Mouse (Mus musculus) embryonic stem cell, embryonic (primary cell): Measurements from ENCODE around the gene Gm13030.

ENCODE experiments used
- CTCF ChIA-PET, 4 experiments: fragments of 300-600 bp in 2 of 4; fragments of 350-600 bp in 2 of 4; sonication (Branson Sonifier 250); formaldehyde crosslinking; loops; one replicate each; lab custom pipeline; 2022; ENCODE audit warnings: inconsistent platforms in 2 of 4; lab: Charles Lee
- POLR2A ChIA-PET, 4 experiments: fragments of 300-600 bp in 2 of 4; fragments of 350-600 bp in 2 of 4; sonication (Branson Sonifier 250); formaldehyde crosslinking; loops; one replicate each; lab custom pipeline; 2022; ENCODE audit warnings: antibody characterized with exemption in 4 of 4, inconsistent platforms in 1 of 4; lab: Charles Lee

Gm13030 gene

DNA sequence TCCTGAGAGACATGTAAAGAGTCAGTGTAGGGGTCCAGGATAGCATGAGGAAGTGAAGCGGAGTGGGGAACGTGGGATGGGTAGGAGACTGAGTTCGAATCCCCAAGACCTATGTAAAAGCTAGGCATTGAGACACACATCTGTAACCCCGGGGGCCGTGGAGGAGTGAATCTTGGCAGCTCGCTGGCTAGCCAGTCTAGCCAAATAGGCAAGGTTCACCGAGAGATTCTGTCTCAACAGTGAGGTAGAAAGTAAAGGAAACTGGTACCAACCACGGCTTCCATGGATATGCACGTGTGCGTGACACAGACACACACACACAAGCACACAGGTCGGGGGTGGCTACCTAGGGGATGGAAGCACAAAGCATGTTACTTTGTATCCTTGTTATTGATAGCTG, 6.0 kb upstream of the Gm13030 start:
- CTCF ChIA-PET: interaction anchor here in 3 of 4 experiments (0.7 to 3.3 kb wide), 4 partner anchors 11 to 135 kb away, joined by 3 to 19 read pairs (median 4); no protein-coding TSS in a partner anchor
- POLR2A ChIA-PET: interaction anchor here in 1 of 4 experiments (0.9 to 1.6 kb wide), 2 partner anchors 11 to 21 kb away, joined by 3 to 4 read pairs; no protein-coding TSS in a partner anchor

DNA sequence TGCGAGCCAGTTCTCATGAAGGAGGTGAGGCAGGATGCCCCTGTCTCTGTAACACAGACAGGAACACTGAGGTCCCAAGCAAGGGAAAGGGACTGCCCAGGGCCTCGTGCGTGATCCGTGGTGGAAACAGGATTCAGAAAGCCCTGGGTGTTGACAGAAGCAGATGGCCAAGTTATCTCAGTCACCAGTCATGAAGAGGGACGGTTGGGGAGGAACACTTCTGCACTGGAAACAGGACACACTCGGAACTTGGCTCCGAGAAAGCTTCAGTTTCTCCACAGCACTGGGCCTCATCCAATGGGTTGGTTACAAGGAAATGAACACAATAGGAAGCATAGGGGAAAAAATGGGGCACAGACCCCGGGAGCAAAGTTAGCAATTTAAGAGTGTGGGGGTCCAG, 5.0 kb upstream of the Gm13030 start:
- ChIA-PET CTCF (interaction anchor here in 3 of 4 experiments (0.6 to 1.7 kb wide), 3 partner anchors 10 to 20 kb away, joined by 3 to 5 read pairs (median 4); no protein-coding TSS in a partner anchor), POLR2A (interaction anchor here in 1 of 4 experiments (0.5 kb wide), 1 partner anchor 195 kb away, joined by 8 read pairs; no protein-coding TSS in a partner anchor)

DNA sequence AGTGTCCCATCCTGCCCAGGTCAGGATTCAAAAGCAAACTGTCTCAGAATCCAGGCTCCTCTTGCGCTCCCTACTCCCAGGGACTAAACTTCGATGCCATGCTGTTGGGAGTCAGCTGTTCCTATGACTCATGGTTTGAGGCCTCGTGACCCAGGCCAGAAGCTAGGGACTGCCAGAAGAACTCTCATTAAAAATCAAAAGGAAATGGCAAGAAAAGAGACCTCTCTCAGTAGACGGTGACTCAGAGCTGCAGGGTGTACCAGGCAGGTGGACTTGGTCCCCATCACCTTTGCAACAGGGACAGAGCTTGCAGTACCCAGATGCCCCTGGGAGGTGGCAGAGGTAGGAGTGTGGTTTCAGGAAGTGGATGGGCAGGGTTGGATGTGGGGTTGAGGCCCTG, 4.0 kb upstream of the Gm13030 start, which contains the start of gene Pla2g2e:
TSS of gene Pla2g2e (plus strand) at position 212 of the 400 bp plus-strand sequence.
- ChIA-PET CTCF (interaction anchor here (0.6 to 1.8 kb wide), 9 partner anchors 11 to 375 kb away, joined by 3 to 6 read pairs (median 4); no protein-coding TSS in a partner anchor), POLR2A (interaction anchor here in 1 of 4 experiments (0.9 kb wide), 1 partner anchor 9 kb away, joined by 3 read pairs; no protein-coding TSS in a partner anchor)

GRCm38 (mm10) chr4:138875986-138876385, 2.2 kb upstream of the Gm13030 start:
- ChIA-PET CTCF (interaction anchor here in 1 of 4 experiments (0.9 kb wide), 1 partner anchor 19 kb away, joined by 3 read pairs; no protein-coding TSS in a partner anchor), POLR2A (no interaction called here)

GRCm38 (mm10) chr4:138875275-138875674, 1.5 kb upstream of the Gm13030 start:
- POLR2A ChIA-PET: interaction anchor here in 1 of 4 experiments (0.7 kb wide), 1 partner anchor 582 kb away, joined by 4 read pairs; no protein-coding TSS in a partner anchor
- CTCF ChIA-PET: interaction anchor here (0.6 to 1.0 kb wide), 6 partner anchors 19 to 445 kb away, joined by 3 to 13 read pairs (median 4); no protein-coding TSS in a partner anchor

GRCm38 (mm10) chr4:138868666-138869065, 5.1 kb downstream of the Gm13030 start:
- ChIA-PET CTCF (interaction anchor here (0.6 to 2.1 kb wide), 19 partner anchors 9 to 1054 kb away, joined by 3 to 11 read pairs (median 4); partner anchors contain the start of gene Otud3 (in 1 of the 4)), POLR2A (interaction anchor here in 3 of 4 experiments (0.6 to 1.3 kb wide), 8 partner anchors 9 to 139 kb away, joined by 3 to 8 read pairs (median 4); partner anchors contain the start of gene Pla2g2e (in 1 of the 3))

DNA sequence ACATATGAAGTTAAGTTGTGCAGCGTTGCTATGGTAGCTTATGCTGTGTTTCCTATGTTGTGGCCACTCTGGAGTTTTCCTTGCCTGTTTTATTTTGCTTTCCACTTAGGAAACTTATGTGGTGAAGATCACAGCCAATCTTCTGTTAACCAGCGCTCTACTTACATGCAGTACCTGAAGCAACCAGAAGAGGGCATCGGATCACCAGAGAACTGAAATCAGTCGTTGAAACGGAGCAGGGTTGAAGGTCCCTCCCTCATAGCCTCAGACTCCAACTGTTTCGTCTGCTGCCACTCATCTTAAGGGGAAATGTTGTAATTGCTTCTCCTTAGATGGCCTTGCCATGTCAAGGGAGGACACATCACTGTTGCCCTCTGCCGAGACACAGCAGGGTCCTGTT, 7.4 kb downstream of the Gm13030 start:
- ChIA-PET CTCF (interaction anchor here in 2 of 4 experiments (0.6 to 1.5 kb wide), 5 partner anchors 10 to 162 kb away, joined by 3 to 6 read pairs (median 3); no protein-coding TSS in a partner anchor), POLR2A (interaction anchor here in 1 of 4 experiments (1.1 kb wide), 1 partner anchor 47 kb away, joined by 3 read pairs; the partner anchor contains the start of gene Otud3)

DNA sequence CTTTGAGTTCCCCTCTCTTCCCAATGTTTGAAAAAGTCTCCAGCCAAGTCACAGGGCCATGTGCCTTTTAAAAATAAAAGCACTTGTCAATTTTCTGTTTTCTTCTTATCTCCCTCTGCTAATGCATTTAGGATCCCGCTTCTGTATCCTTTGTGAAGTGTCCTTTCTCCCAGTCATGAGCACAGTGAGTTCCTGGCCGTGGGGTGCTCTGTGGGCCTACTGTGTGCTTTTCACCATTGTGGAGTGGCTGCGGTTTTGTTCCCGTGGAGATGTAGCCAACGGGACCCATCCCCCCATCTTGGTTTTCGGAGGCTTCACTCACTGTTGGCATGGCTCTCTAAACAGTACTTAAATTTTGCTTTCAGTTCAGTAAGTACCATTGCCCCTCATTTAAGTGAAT, 7.8 kb downstream of the Gm13030 start:
- CTCF ChIA-PET: interaction anchor here in 2 of 4 experiments (0.6 to 1.5 kb wide), 3 partner anchors 9 to 162 kb away, joined by 3 to 6 read pairs (median 4); no protein-coding TSS in a partner anchor
- POLR2A ChIA-PET: interaction anchor here in 1 of 4 experiments (1.1 kb wide), 1 partner anchor 47 kb away, joined by 3 read pairs; the partner anchor contains the start of gene Otud3

DNA sequence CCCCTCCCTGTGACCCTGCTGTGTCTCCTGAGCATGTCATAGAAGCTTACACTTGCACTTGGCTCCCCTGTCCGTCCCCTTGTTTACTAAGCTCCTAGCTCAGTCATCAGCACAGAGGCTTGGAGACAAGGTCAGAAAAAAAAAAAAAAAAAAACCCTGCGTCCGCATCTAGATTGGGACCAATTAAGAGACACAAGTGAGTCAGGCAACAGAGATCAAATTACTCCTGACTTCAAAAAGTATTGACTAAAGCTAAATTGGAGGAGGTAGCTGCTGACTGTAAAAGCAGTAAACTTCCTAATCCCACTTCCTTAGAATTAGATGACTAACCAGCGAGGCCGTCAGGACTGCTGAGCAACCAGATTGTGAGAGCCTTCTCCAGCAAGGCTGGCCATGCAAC, 8.7 kb downstream of the Gm13030 start:
- ChIA-PET POLR2A (interaction anchor here in 3 of 4 experiments (0.6 to 1.2 kb wide), 11 partner anchors 12 to 956 kb away, joined by 3 to 5 read pairs (median 4); no protein-coding TSS in a partner anchor), CTCF (interaction anchor here (0.6 to 1.5 kb wide), 23 partner anchors 9 to 1851 kb away, joined by 3 to 8 read pairs (median 4); partner anchors contain the start of genes Htr6 (in 1 of the 4) and Pla2g2e (in 1 of the 4))

- ChIA-PET POLR2A (interaction anchor here in 1 of 4 experiments (0.6 kb wide), 1 partner anchor 229 kb away, joined by 4 read pairs; the partner anchor contains the start of gene Nbl1), CTCF (no interaction called here)
Observed at GRCm38 (mm10) chr4:138863344-138863998, 10.3 kb downstream of the Gm13030 start, which contains the start of gene Pla2g5. Gene Pla2g5, minus strand, starts transcription at chr4:138863482.

GRCm38 (mm10) chr4:138859728-138860127, 14.0 kb downstream of the Gm13030 start:
- CTCF ChIA-PET: interaction anchor here (0.6 to 3.8 kb wide), 48 partner anchors 8 to 895 kb away, joined by 3 to 21 read pairs (median 4); partner anchors contain the start of genes Mul1 (in 1 of the 4), Otud3 (in 1 of the 4), Pink1 (in 1 of the 4) and Pla2g2c (in 1 of the 4)

DNA sequence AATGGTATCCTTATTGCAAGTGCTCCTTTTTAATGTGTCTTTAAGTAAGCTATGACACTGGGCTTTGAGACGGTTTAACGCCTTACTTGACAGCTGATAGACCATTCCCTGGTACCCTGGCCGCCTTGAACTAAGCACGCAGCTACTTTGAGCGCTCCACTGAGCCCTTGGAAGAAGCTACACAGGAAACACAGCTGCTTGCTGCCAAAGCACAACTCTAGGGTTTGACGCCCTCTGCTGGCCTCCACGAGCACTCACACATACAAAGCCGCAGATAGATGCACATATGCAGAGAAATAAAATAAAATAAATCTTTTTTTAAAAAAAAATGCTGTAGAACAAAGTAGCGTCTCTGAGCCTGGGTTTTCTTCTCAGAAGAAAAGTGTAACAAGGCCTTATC, 14.5 kb downstream of the Gm13030 start:
- ChIA-PET POLR2A (interaction anchor here in 3 of 4 experiments (0.6 to 2.7 kb wide), 19 partner anchors 16 to 415 kb away, joined by 3 to 14 read pairs (median 4); no protein-coding TSS in a partner anchor), CTCF (interaction anchor here (0.5 to 3.8 kb wide), 79 partner anchors 9 to 1951 kb away, joined by 3 to 21 read pairs (median 4); partner anchors contain the start of genes Gm13030 (in 1 of the 4), Mul1 (in 1 of the 4), Otud3 (in 1 of the 4) and Padi3 (in 1 of the 4))

More at GRCm38 (mm10) chr4:138859728-138860127, 14.0 kb downstream of the Gm13030 start:
- POLR2A ChIA-PET: interaction anchor here in 3 of 4 experiments (0.8 to 2.7 kb wide), 14 partner anchors 23 to 415 kb away, joined by 3 to 14 read pairs (median 4); no protein-coding TSS in a partner anchor

GRCm38 (mm10) chr4:138858446-138858845, 15.3 kb downstream of the Gm13030 start:
- ChIA-PET CTCF (interaction anchor here (0.6 to 3.8 kb wide), 47 partner anchors 10 to 786 kb away, joined by 3 to 21 read pairs (median 4); partner anchors contain the start of genes Gm13030 (in 1 of the 4), Mul1 (in 1 of the 4), Otud3 (in 1 of the 4) and Pla2g2e (in 1 of the 4)), POLR2A (interaction anchor here (0.6 to 2.7 kb wide), 12 partner anchors 15 to 414 kb away, joined by 3 to 14 read pairs (median 4); no protein-coding TSS in a partner anchor)

DNA sequence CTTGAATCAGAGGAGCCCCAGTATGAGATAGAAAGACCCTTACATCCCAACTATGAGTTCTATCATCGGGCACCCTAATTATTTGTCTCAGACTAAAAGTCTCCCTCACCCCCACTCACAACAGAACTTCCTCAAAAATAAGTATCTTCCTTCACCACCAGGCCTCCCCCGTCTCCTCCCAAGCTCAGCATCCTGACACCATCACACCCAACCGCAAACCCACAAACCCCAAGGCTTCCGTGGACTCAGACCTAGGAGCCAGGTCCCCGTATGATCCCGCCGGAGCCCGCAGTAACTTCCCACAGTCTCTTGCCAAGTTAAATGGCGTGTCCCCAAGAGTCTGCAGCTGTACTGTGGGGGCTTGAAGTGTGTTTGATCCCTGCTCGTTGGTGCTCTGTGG, 16.2 kb downstream of the Gm13030 start:
- POLR2A ChIA-PET: interaction anchor here (0.5 to 2.7 kb wide), 10 partner anchors 14 to 410 kb away, joined by 3 to 14 read pairs (median 4); no protein-coding TSS in a partner anchor
- CTCF ChIA-PET: interaction anchor here in 3 of 4 experiments (0.6 to 3.8 kb wide), 32 partner anchors 11 to 826 kb away, joined by 3 to 60 read pairs (median 5); partner anchors contain the start of gene Mul1 (in 1 of the 3)

DNA sequence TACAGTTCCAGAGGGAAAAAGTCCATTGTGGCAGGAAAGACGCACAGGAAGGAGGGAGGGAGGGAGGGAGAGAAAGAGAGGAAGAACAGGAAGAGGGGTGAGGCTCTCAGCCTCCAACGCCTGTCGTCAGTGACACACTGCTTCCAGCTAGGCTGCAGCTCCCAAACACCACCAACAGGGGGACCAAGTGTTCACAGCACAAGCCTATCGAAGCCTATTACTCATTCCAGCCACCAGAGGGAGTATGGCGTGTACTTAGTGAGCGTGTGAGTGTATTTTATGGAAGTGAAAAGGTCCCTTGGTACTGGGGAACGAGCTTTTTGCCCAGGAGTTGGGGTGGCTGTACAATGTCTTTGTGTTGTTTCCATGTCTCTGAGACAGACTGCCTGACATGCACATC, 17.3 kb downstream of the Gm13030 start:
- CTCF ChIA-PET: interaction anchor here (0.5 to 3.8 kb wide), 154 partner anchors 8 to 1079 kb away, joined by 3 to 60 read pairs (median 4); partner anchors contain the start of genes Otud3 (in 2 of the 4), Pla2g2e (in 2 of the 4), Camk2n1 (in 1 of the 4) and Fam43b (in 1 of the 4)
- POLR2A ChIA-PET: interaction anchor here in 3 of 4 experiments (0.6 to 1.8 kb wide), 16 partner anchors 13 to 412 kb away, joined by 3 to 7 read pairs (median 3); partner anchors contain the start of gene Otud3 (in 1 of the 3)

GRCm38 (mm10) chr4:138855092-138855632, 18.6 kb downstream of the Gm13030 start:
- ChIA-PET POLR2A (interaction anchor here in 2 of 4 experiments (0.7 to 0.8 kb wide), 2 partner anchors 147 to 488 kb away, joined by 3 to 4 read pairs; no protein-coding TSS in a partner anchor), CTCF (interaction anchor here in 1 of 4 experiments (1.2 kb wide), 3 partner anchors 147 to 407 kb away, joined by 3 read pairs; no protein-coding TSS in a partner anchor)
